Mouse (Mus musculus): Measurements from ENCODE around the gene Slc43a1.
"Not testable (repeated sequence)": the region's sequence is repeated elsewhere in the genome, so short reads cannot be mapped to it uniquely, and the experiment has no call there.

Slc43a1 gene

GRCm38 (mm10) chr2:84896686-84897085, 58.0 kb downstream of the Slc43a1 start:
- not testable (repeated sequence) for DNase-seq (ENCODE audit: low spot score)

GRCm38 (mm10) chr2:84912722-84913121, 74.1 kb downstream of the Slc43a1 start:
- no peak for DNase-seq (ENCODE audit: low spot score)

Data from lung, postnatal 25 days (tissue).